Mouse (Mus musculus) left cerebral cortex, adult 8-10 months (tissue): Measurements from ENCODE around the gene Sigirr. TPM values are rescaled to one million over a fixed set of nuclear protein-coding genes. Genes with fewer than 3 reads are reported as not detected.

ENCODE experiments used
- DNase-seq, 2 experiments: peaks; one replicate each; pipeline ENCODE4 v3.0.0; 2022; ENCODE audit warnings: low spot score in 2 of 2
- total RNA-seq, 4 experiments: library from RNA; stranded (reverse); gene quantifications; 2 replicates each; pipeline ENCODE4 v1.2.4; 2022

The Sigirr gene
- total RNA-seq, 4 experiments from 2014 or later, result 2.3 to 2.6 (median 2.5) TPM

GRCm38 (mm10) chr7:141061269-141061692 is 39.1 kb downstream of the Sigirr start:
- no peak for DNase-seq

GRCm38 (mm10) chr7:141060426-141061242 is 39.7 kb downstream of the Sigirr start, which contains the start of gene B4galnt4:
B4galnt4 (plus strand) TSS chr7:141061104.
- peak; percentile 81 to 94 for DNase-seq

- no peak for DNase-seq
These were observed 40.4 kb downstream of the Sigirr start for GRCm38 (mm10) chr7:141059929-141060328.

- no peak for DNase-seq
These were observed 41.6 kb downstream of the Sigirr start for GRCm38 (mm10) chr7:141058601-141059341.

- DNase-seq, result no peak
These were observed 42.8 kb downstream of the Sigirr start for GRCm38 (mm10) chr7:141057541-141057940.

- no peak for DNase-seq
These were observed 43.4 kb downstream of the Sigirr start for GRCm38 (mm10) chr7:141056976-141057375.

- no peak for DNase-seq
These were observed 44.6 kb downstream of the Sigirr start for GRCm38 (mm10) chr7:141055785-141056184.

GRCm38 (mm10) chr7:141052421-141052820 is 48.0 kb downstream of the Sigirr start:
- DNase-seq, result no peak

- no peak for DNase-seq
These were observed 48.4 kb downstream of the Sigirr start for GRCm38 (mm10) chr7:141052016-141052415.

- no peak for DNase-seq
These were observed 49.2 kb downstream of the Sigirr start for GRCm38 (mm10) chr7:141051060-141051685.

GRCm38 (mm10) chr7:141049326-141049725 is 51.0 kb downstream of the Sigirr start:
- no peak for DNase-seq

- peak; percentile 64 to 74 for DNase-seq
These were observed 51.9 kb downstream of the Sigirr start for GRCm38 (mm10) chr7:141048226-141049218.

GRCm38 (mm10) chr7:141047581-141048225 is 52.7 kb downstream of the Sigirr start:
- DNase-seq, result peak in 1 of 2 experiments; percentile 80

- no peak for DNase-seq
These were observed 53.3 kb downstream of the Sigirr start for GRCm38 (mm10) chr7:141046931-141047580.

GRCm38 (mm10) chr7:141042539-141042938 is 57.8 kb downstream of the Sigirr start:
- DNase-seq, result no peak

GRCm38 (mm10) chr7:141041661-141042060 is 58.7 kb downstream of the Sigirr start:
- no peak for DNase-seq
